Mouse (Mus musculus) cerebellum, adult 11-12 months (tissue): ENCODE data around the gene Tmem204.

Experiments used
- DNase-seq: peaks from one replicate; pipeline ENCODE4 v3.0.0; 2022

Tmem204 gene

GRCm38 (mm10) chr17:25013606-25014501 is 69.5 kb downstream of the Tmem204 start:
- peak; percentile 31 for DNase-seq
